In the genomic region with DNA sequence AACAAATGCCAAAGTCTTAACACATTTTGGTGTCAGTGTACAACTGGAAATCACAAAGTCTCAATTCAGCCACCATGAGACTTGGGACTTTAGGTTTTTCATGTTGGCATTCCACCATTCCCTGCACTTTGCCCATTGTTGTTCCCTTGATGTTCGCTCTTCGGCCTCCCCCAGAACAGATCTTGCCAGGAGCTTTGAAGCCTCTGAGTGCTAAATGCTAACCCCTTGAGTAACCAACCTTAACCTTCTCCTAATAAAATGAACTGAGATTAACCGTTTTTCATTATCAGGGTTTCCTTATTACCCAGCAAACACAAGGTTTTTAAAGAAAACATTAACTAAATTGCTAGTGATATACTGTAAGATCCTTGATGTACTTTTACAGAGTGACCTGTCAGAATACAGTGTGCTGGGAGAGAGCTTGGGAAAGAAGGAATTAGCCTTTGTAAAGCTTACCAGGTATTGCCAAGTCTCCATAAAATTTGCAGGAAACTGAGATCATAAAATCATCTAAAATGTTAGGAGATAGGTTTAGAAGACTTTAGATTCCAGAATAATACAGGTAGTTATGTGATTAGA, we compare ENCODE assay signal across 20 mouse cellular contexts.
DNase-seq lines count a peak whose midpoint lies in the region; ATAC-seq lines count a peak whose summit lies in the region.
"Had no signal": no experiment of that assay in that cellular context is flagged by ENCODE, and none has a peak within 500 bp of the region (broad histone marks: within the 10 kb centered on the region; RNA-seq: fewer than 3 reads in every experiment).

No protein-coding gene starts in this region.

- H3K4me3 ChIP-seq in intestine, embryonic 15.5 days (replicated peaks), result no peak overlapping the region
- H3K4me3 ChIP-seq in intestine, embryonic 16.5 days (ENCODE audit: low read length), result no peak overlapping the region
- no peak overlapping the region for H3K4me3 ChIP-seq in kidney, embryonic 15.5 days (replicated peaks)
- no peak overlapping the region for H3K4me3 ChIP-seq in hindbrain, embryonic 11.5 days (ENCODE audit: low read depth, low read length)
- H3K4me3 ChIP-seq: embryonic facial prominence, embryonic 15.5 days; erythroblast, embryonic 14.5 days; forebrain, embryonic 10.5 days; heart, adult 2 months; heart, embryonic 12.5 days; hindbrain, embryonic 12.5 days had no signal

- peak; percentile 91 for ATAC-seq in intestine, embryonic 15.5 days
- peak; percentile 93 for ATAC-seq in intestine, embryonic 16.5 days
- peak; percentile 90 for ATAC-seq in kidney, embryonic 15.5 days (replicated peaks; ENCODE audit: low FRiP score)
- ATAC-seq in hindbrain, embryonic 11.5 days (ENCODE audit: low FRiP score), result no peak
- ATAC-seq: forebrain, embryonic 14.5 days; hindbrain, embryonic 16.5 days had no signal

- H3K4me1 ChIP-seq in intestine, embryonic 15.5 days (replicated peaks), result no peaks in the 10 kb centered on the region
- no peaks in the 10 kb centered on the region for H3K4me1 ChIP-seq in intestine, embryonic 16.5 days (ENCODE audit: control insufficient read depth, insufficient read depth, low read length)
- no peaks in the 10 kb centered on the region for H3K4me1 ChIP-seq in kidney, embryonic 15.5 days
- H3K4me1 ChIP-seq in hindbrain, embryonic 11.5 days (replicated peaks; ENCODE audit: control insufficient read depth, insufficient read depth, low read length), result no peaks in the 10 kb centered on the region
- H3K4me1 ChIP-seq: embryonic facial prominence, embryonic 15.5 days; forebrain, embryonic 10.5 days; heart, embryonic 12.5 days; hindbrain, embryonic 12.5 days had no signal

- intact Hi-C loops in gastrocnemius, postnatal 14 days (cut with DNase I; ENCODE audit: low total_unique reads), result no loop called here

- H3K27me3 ChIP-seq in intestine, embryonic 15.5 days (replicated peaks), result no peaks in the 10 kb centered on the region
- H3K27me3 ChIP-seq in intestine, embryonic 16.5 days (replicated peaks; ENCODE audit: control insufficient read depth, insufficient read depth, low read length), result no peaks in the 10 kb centered on the region
- H3K27me3 ChIP-seq in kidney, embryonic 15.5 days, result no peaks in the 10 kb centered on the region
- no peaks in the 10 kb centered on the region for H3K27me3 ChIP-seq in hindbrain, embryonic 11.5 days (ENCODE audit: control insufficient read depth, insufficient read depth, low read length)
- H3K27me3 ChIP-seq: embryonic facial prominence, embryonic 15.5 days; heart, embryonic 12.5 days; hindbrain, embryonic 12.5 days had no signal

- H3K27ac ChIP-seq in intestine, embryonic 15.5 days, result peak overlapping the region; percentile 54; the same call in 1 of the 2 replicates
- peak overlapping the region; percentile 79 for H3K27ac ChIP-seq in intestine, embryonic 16.5 days (ENCODE audit: low read length)
- peak overlapping the region; percentile 49; the same call in 1 of the 2 replicates for H3K27ac ChIP-seq in kidney, embryonic 15.5 days
- no peak overlapping the region for H3K27ac ChIP-seq in hindbrain, embryonic 11.5 days (ENCODE audit: low read depth, low read length)
- H3K27ac ChIP-seq: embryonic facial prominence, embryonic 15.5 days; forebrain, embryonic 10.5 days; heart, adult 2 months; hindbrain, embryonic 12.5 days had no signal

- no peaks in the 10 kb centered on the region for H3K9me3 ChIP-seq in intestine, embryonic 15.5 days
- no peaks in the 10 kb centered on the region for H3K9me3 ChIP-seq in intestine, embryonic 16.5 days (ENCODE audit: control insufficient read depth, low read length)
- H3K9me3 ChIP-seq in kidney, embryonic 15.5 days (replicated peaks), result no peaks in the 10 kb centered on the region
- no peaks in the 10 kb centered on the region for H3K9me3 ChIP-seq in hindbrain, embryonic 11.5 days (ENCODE audit: control insufficient read depth, low read length)
- H3K9me3 ChIP-seq: embryonic facial prominence, embryonic 15.5 days; forebrain, embryonic 10.5 days; heart, embryonic 12.5 days; hindbrain, embryonic 12.5 days had no signal

- WGBS in intestine, embryonic 15.5 days, result 75% methylated on average over 3 of the region's 3 CpGs
- WGBS in intestine, embryonic 16.5 days, result 66% methylated on average over 3 of the region's 3 CpGs
- 43% methylated on average over 3 of the region's 3 CpGs for WGBS in kidney, embryonic 15.5 days
- 88% methylated on average over 3 of the region's 3 CpGs for WGBS in hindbrain, embryonic 11.5 days

- H3K4me2 ChIP-seq in intestine, embryonic 15.5 days (replicated peaks), result no peak overlapping the region
- no peak overlapping the region for H3K4me2 ChIP-seq in intestine, embryonic 16.5 days (ENCODE audit: low read depth, low read length)
- H3K4me2 ChIP-seq in kidney, embryonic 15.5 days, result no peak overlapping the region
- no peak overlapping the region for H3K4me2 ChIP-seq in hindbrain, embryonic 11.5 days (replicated peaks; ENCODE audit: low read depth, low read length)
- H3K4me2 ChIP-seq: embryonic facial prominence, embryonic 15.5 days; heart, embryonic 12.5 days; hindbrain, embryonic 12.5 days had no signal

- no peaks in the 10 kb centered on the region for H3K36me3 ChIP-seq in intestine, embryonic 15.5 days
- H3K36me3 ChIP-seq in intestine, embryonic 16.5 days (ENCODE audit: control insufficient read depth, insufficient read depth, low read length), result no peaks in the 10 kb centered on the region; the same call in 1 of the 2 replicates
- H3K36me3 ChIP-seq in kidney, embryonic 15.5 days, result no peaks in the 10 kb centered on the region
- no peaks in the 10 kb centered on the region for H3K36me3 ChIP-seq in hindbrain, embryonic 11.5 days (ENCODE audit: control insufficient read depth, insufficient read depth, low read length)
- H3K36me3 ChIP-seq: embryonic facial prominence, embryonic 15.5 days; forebrain, embryonic 10.5 days; heart, embryonic 12.5 days; hindbrain, embryonic 12.5 days had no signal

- peak; percentile 18 to 31 for DNase-seq in kidney, postnatal 36 days
- no peak for DNase-seq in gastrocnemius, postnatal 14 days
- no peak for DNase-seq in hindbrain, embryonic 11.5 days (ENCODE audit: low spot score)
- no peak for DNase-seq in heart, adult 8-10 months (ENCODE audit: low spot score)
- DNase-seq: adrenal gland, adult 2 months; adrenal gland, postnatal 25 days; cerebellum, adult 2 months; cerebellum, postnatal 10 days; embryo, embryonic 11 days; heart, adult 2 months had no signal

- no peak overlapping the region for H3K9ac ChIP-seq in intestine, embryonic 15.5 days
- H3K9ac ChIP-seq in intestine, embryonic 16.5 days (ENCODE audit: low read depth, low read length), result no peak overlapping the region
- H3K9ac ChIP-seq in kidney, embryonic 15.5 days, result no peak overlapping the region
- H3K9ac ChIP-seq in hindbrain, embryonic 11.5 days (ENCODE audit: low read depth, low read length), result no peak overlapping the region
- H3K9ac ChIP-seq: embryonic facial prominence, embryonic 15.5 days; heart, embryonic 12.5 days; hindbrain, embryonic 12.5 days had no signal

Comparison
In these comparisons a context has a peak if more than half of its experiments do, and no peak if none do; other contexts are left out.
1. DNase-seq: peak in kidney, postnatal 36 days (2 of 2); none in gastrocnemius, postnatal 14 days (single experiment), hindbrain, embryonic 11.5 days (single experiment) and heart, adult 8-10 months (single experiment).